Mouse (Mus musculus) heart, adult 2 months (tissue): Measurements from ENCODE around the gene Ctnna3. TPM values are rescaled to one million over a fixed set of nuclear protein-coding genes. Genes with fewer than 3 reads are reported as not detected.

Source experiments
- DNase-seq, 2 experiments: peaks; one replicate each; pipeline ENCODE4 v3.0.0; 2021
- H3K27ac ChIP-seq: fragments of 200-600 bp; 2 replicates; pipeline ENCODE4 v1.8.1; 2022
- H3K27me3 ChIP-seq: fragments of 200-500 bp; 2 replicates; pipeline ENCODE4 v1.6.1; 2012; ENCODE audit warnings: mild to moderate bottlenecking, low read length, inconsistent platforms, mixed read lengths; ENCODE audit not compliant: control insufficient read depth, insufficient read depth
- H3K36me3 ChIP-seq: fragments of 200-500 bp; 2 replicates; pipeline ENCODE4 v1.6.1; 2012; ENCODE audit warnings: low read length, inconsistent platforms; ENCODE audit not compliant: control insufficient read depth, insufficient read depth
- H3K4me1 ChIP-seq: fragments of 200-500 bp; 2 replicates; pipeline ENCODE4 v1.6.1; 2011; ENCODE audit warnings: low read length; ENCODE audit not compliant: control insufficient read depth, insufficient read depth
- H3K4me3 ChIP-seq: fragments of 200-600 bp; 2 replicates; pipeline ENCODE4 v1.8.1; 2022
- H3K79me2 ChIP-seq: fragments of 200-500 bp; replicated peaks from 2 replicates; pipeline ENCODE4 v1.6.1; 2012; ENCODE audit warnings: mild to moderate bottlenecking, inconsistent platforms, low read length, moderate library complexity, mixed read lengths; ENCODE audit not compliant: control insufficient read depth, insufficient read depth
- H3K9ac ChIP-seq: fragments of 200-500 bp; 2 replicates; pipeline ENCODE4 v1.6.1; 2012; ENCODE audit warnings: low read depth, mild to moderate bottlenecking, control low read depth, inconsistent platforms, low read length, mixed read lengths
- CTCF ChIP-seq: fragments of 200-600 bp; IDR thresholded peaks from 2 replicates; pipeline ENCODE4 v1.8.1; 2022; ENCODE audit warnings: antibody characterized with exemption, mild to moderate bottlenecking, moderate library complexity
- EP300 ChIP-seq: fragments of 200-500 bp; IDR thresholded peaks from 2 replicates; pipeline ENCODE4 v1.6.1; 2011; ENCODE audit warnings: low read depth, low read length, control low read depth; ENCODE audit not compliant: insufficient read depth
- POLR2A ChIP-seq: fragments of 200-500 bp; IDR thresholded peaks from 2 replicates; pipeline ENCODE4 v1.6.1; 2011; ENCODE audit warnings: mild to moderate bottlenecking, low read depth, low read length, control low read depth; ENCODE audit not compliant: insufficient read depth
- WGBS: fragments of 180-500 bp; shearing (Covaris S2); methylation state at CpG from one replicate; pipeline ENCODE4 v1.1.7; 2018; 5-methylcytosine and 5-hydroxymethylcytosine counted together
- intact Hi-C: fragments of 180-260 bp; cut with DNase I; formaldehyde crosslinking; loops from one replicate; pipeline ENCODE4 v1.15.1; 2025
- polyA plus RNA-seq: library from polyadenylated mRNA; depleted of rRNA; stranded (reverse); fragments of >200 nt; gene quantifications from 2 replicates; pipeline ENCODE4 v1.2.3, GENCODE M21; 2012
- total RNA-seq, 2 experiments: library from RNA; stranded (reverse); gene quantifications; 2 replicates each; pipeline ENCODE4 v1.2.3; 2021

Gene Ctnna3
- total and polyA plus RNA-seq, 3 experiments, result 6.4 to 54.6 (median 46.9) TPM

GRCm38 (mm10) chr10:64278836-64279235 is 848.9 kb downstream of the Ctnna3 start:
- no peaks in the 10 kb centered on the region; the same call in 1 of the 2 replicates for H3K4me1 ChIP-seq
- no peak overlapping the region for H3K27ac ChIP-seq
- H3K27me3 ChIP-seq, result no peaks in the 10 kb centered on the region
- no peak overlapping the region for H3K4me3 ChIP-seq
- no peaks in the 10 kb centered on the region for H3K79me2 ChIP-seq
- no peak for DNase-seq
- 41% methylated on average over 2 of the region's 2 CpGs for WGBS
- no peak for TF ChIP-seq EP300
- TF ChIP-seq POLR2A, result no peak
- no peak for TF ChIP-seq CTCF
- no peak overlapping the region for H3K9ac ChIP-seq
- H3K36me3 ChIP-seq, result no peaks in the 10 kb centered on the region
- intact Hi-C loops, result loop anchor here (10.0 kb wide), 1 partner anchor 694 kb away; no protein-coding TSS in a partner anchor

- H3K27ac ChIP-seq, result no peak overlapping the region
- DNase-seq, result no peak
- H3K27me3 ChIP-seq, result no peaks in the 10 kb centered on the region
- intact Hi-C loops, result no loop called here
- H3K4me1 ChIP-seq, result no peaks in the 10 kb centered on the region
- TF ChIP-seq CTCF, result no peak
- no peak for TF ChIP-seq EP300
- no peak for TF ChIP-seq POLR2A
- H3K79me2 ChIP-seq, result no peaks in the 10 kb centered on the region
- H3K9ac ChIP-seq, result no peak overlapping the region
- no peak overlapping the region for H3K4me3 ChIP-seq
- no peaks in the 10 kb centered on the region for H3K36me3 ChIP-seq
Observed at GRCm38 (mm10) chr10:64305802-64306201, 875.9 kb downstream of the Ctnna3 start.

- Histone ChIP-seq H3K4me1 (no peaks in the 10 kb centered on the region), H3K27me3 (no peaks in the 10 kb centered on the region), H3K79me2 (no peaks in the 10 kb centered on the region), H3K36me3 (no peaks in the 10 kb centered on the region), H3K4me3 (no peak overlapping the region), H3K27ac (no peak overlapping the region), H3K9ac (no peak overlapping the region)
- WGBS, result 84% methylated on average over 2 of the region's 2 CpGs
- no peak for DNase-seq
- TF ChIP-seq EP300 (no peak), CTCF (no peak), POLR2A (no peak)
- intact Hi-C loops, result no loop called here
Observed at GRCm38 (mm10) chr10:64311622-64312292, 881.9 kb downstream of the Ctnna3 start.

DNA sequence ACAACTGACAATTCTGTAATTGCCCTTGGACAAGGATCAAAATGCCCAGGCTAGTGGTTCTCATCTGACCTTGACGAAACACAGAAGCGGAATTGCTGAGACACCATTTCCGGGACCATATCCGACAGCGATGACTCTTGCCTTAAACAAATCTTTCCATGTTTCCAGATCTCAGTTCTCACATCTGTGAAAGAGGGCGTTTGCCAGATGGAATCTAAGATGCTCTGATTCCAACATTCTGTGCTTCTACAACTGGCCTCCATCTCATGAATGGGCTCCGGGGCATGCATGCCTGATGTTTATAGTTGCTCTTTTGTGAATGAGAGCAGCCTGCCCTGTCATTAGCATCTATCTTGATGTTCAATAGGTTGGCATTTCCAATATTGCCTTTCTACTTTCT is 890.4 kb downstream of the Ctnna3 start:
- 84% methylated on average over 7 of the region's 7 CpGs for WGBS
- intact Hi-C loops, result no loop called here
- no peak overlapping the region for H3K27ac ChIP-seq
- no peak for TF ChIP-seq POLR2A
- no peak for TF ChIP-seq EP300
- no peak for TF ChIP-seq CTCF
- no peak overlapping the region for H3K4me3 ChIP-seq
- no peak overlapping the region for H3K9ac ChIP-seq
- no peaks in the 10 kb centered on the region for H3K4me1 ChIP-seq
- DNase-seq, result no peak
- H3K36me3 ChIP-seq, result no peaks in the 10 kb centered on the region
- H3K27me3 ChIP-seq, result no peaks in the 10 kb centered on the region
- no peaks in the 10 kb centered on the region for H3K79me2 ChIP-seq

- Histone ChIP-seq H3K36me3 (no peaks in the 10 kb centered on the region), H3K27ac (no peak overlapping the region), H3K79me2 (no peaks in the 10 kb centered on the region), H3K4me3 (no peak overlapping the region), H3K27me3 (no peaks in the 10 kb centered on the region), H3K9ac (no peak overlapping the region), H3K4me1 (no peaks in the 10 kb centered on the region)
- DNase-seq, result no peak
- WGBS, result 64% methylated on average over 4 of the region's 4 CpGs
- intact Hi-C loops, result no loop called here
- TF ChIP-seq POLR2A (no peak), CTCF (no peak), EP300 (no peak)
Observed at GRCm38 (mm10) chr10:64342702-64343379, 912.9 kb downstream of the Ctnna3 start.

GRCm38 (mm10) chr10:64373288-64373687 is 943.4 kb downstream of the Ctnna3 start:
- Histone ChIP-seq H3K27ac (no peak overlapping the region), H3K9ac (no peak overlapping the region), H3K4me3 (no peak overlapping the region), H3K27me3 (no peaks in the 10 kb centered on the region), H3K36me3 (no peaks in the 10 kb centered on the region), H3K4me1 (no peaks in the 10 kb centered on the region), H3K79me2 (no peaks in the 10 kb centered on the region)
- TF ChIP-seq EP300 (no peak), POLR2A (no peak), CTCF (no peak)
- DNase-seq, result no peak
- intact Hi-C loops, result no loop called here
- 70% methylated on average over 3 of the region's 3 CpGs for WGBS
